Mouse (Mus musculus) retina, postnatal 7 days (tissue): ENCODE measurements around the gene Tmem253.

Experiments
- DNase-seq: peaks from one replicate; pipeline ENCODE4 v3.0.0-alpha.2; 2012; ENCODE audit warnings: low read depth, low spot score

The Tmem253 gene

GRCm38 (mm10) chr14:52015445-52016100 lies at the start of gene Tmem253:
Gene Tmem253, plus strand, starts transcription at chr14:52015658.
- no peak for DNase-seq

GRCm38 (mm10) chr14:51967400-51967799 lies 48.1 kb upstream of the Tmem253 start:
- no peak for DNase-seq

DNA sequence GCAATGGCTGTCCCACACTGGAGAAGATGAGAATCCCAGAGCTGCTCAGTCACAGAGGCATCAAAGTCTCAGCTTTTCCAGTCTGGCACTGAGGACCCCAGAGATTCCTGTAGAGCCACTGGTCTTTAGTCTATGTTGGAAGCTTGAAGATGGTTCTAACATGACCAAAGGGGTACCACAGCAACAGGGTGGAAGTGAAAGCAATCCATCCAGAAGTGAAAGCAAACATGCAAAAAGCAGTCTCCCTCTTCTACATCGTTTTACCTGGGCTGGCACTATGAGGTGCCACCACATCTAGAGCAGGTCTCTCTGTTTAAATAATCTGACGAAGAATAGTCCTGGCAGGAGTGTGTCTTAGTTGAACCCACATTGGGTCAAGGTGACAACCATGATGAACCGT lies 36.2 kb upstream of the Tmem253 start:
- DNase-seq: no peak

DNA sequence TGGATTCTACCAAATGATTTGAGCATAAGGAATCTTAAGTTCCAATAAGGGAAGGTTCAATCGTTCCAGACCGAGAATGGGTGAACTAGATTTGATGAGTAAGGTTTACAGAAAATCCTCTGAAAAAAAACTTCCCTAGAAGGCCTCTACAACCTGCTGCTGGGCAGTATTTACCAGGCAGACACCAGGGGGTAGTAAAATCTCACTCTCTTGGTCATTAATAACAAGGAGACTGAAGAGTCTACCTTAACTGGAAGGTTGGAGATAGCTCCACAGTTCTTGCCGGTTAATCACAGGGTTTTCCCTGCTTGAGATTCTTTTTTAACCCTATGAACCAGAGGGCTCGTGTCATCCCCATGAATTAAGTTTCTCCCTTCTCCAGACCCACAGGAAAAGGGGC lies 32.2 kb upstream of the Tmem253 start:
- DNase-seq: no peak

DNA sequence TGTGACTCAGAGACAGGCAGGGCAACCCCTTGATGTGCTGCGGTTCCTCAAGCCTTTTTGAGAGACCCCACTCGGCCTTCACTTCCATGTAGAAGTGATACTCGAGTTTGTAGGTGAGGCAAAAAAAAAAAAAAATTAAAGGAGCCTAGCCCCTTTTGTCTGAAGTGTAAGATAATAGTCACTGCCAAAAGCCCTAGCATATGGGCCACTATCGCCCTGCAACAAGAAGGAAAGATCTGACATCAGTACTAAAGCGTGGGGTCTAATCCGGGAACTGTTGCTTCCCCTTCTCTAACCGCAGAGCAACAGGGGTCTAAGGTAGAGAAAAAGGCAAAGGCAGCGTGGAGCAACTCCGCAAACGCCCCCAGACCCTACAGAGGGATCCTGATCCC lies 31.6 kb upstream of the Tmem253 start:
- no peak for DNase-seq

GRCm38 (mm10) chr14:51984247-51985231 lies 30.9 kb upstream of the Tmem253 start, which contains the start of gene Arhgef40:
Gene Arhgef40, plus strand, starts transcription at chr14:51984719.
- peak; percentile 35 for DNase-seq

GRCm38 (mm10) chr14:51985301-51986152 lies 29.9 kb upstream of the Tmem253 start:
- DNase-seq: no peak

GRCm38 (mm10) chr14:51986153-51986505 lies 29.3 kb upstream of the Tmem253 start:
- no peak for DNase-seq

DNA sequence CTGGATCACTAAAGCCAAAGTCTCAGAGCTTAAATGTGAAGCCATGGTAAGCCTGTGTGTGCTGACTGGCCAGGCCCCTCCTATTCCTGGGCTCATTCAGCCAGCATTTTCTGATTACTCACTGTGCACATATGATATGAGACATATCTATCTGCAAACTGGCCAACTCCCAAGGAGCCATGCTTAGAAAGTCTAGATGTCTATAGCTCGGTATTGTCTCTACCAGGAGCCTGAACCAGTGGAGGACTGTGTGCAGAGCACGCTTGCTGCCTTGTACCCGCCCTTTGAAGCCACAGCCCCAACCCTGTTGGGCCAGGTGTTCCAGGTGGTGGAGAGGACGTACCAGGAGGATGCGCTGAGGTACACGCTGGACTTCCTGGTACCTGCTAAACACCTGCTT lies 28.3 kb upstream of the Tmem253 start:
- DNase-seq: no peak

DNA sequence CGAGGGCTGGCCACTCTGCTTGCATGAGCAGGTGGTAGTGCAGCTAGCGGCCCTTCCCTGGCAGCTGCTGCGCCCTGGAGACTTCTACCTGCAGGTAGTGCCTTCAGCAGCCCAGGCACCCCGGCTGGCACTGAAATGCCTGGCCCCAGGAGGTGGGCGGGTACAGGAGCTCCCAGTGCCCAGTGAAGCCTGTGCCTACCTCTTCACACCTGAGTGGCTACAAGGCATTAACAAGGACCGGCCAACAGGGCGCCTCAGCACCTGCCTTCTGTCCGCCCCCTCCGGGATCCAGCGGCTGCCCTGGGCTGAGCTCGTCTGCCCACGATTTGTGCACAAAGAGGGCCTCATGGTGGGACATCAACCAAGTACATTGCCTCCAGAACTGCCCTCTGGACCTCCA lies 26.7 kb upstream of the Tmem253 start:
- no peak for DNase-seq

GRCm38 (mm10) chr14:51989461-51989970 lies 25.9 kb upstream of the Tmem253 start:
- DNase-seq: no peak

- no peak for DNase-seq
Measured at GRCm38 (mm10) chr14:51994453-51994852, 21.0 kb upstream of the Tmem253 start.

DNA sequence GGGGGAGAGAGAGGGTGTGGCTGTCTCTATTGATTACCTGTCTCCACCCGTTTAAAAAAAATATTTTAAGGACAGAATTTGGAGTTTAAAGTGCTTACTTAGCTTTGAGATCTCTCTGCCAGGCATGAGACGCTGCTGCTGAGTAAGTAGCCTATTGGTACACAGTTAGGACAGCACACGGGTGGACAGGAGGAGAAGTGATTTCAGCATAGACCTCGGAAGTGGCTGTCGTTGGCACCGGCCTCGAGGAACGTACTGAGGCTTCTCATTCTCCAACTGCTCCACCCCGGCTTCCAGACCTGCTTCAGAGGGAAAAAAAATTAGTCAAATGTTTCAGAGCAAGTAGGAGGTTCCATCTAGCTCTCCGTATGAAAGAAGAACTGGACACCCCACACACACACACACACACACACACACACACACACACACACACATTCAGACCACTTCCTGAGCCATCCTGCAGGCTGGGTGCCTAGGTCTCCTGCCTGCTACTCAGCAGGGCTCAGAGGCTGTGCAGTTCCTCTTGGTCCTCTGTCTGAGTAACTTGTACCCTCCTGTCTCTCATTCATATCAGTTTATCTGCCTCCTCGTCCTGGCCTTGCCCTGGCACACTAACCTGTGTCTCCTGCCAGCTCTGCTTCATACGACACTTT lies 20.1 kb upstream of the Tmem253 start:
- DNase-seq: no peak

- no peak for DNase-seq
Measured at GRCm38 (mm10) chr14:51996231-51996841, 19.1 kb upstream of the Tmem253 start.

GRCm38 (mm10) chr14:51996866-51997265 lies 18.6 kb upstream of the Tmem253 start:
- DNase-seq: no peak

- DNase-seq: no peak
Measured at GRCm38 (mm10) chr14:51997483-51997882, 18.0 kb upstream of the Tmem253 start.

GRCm38 (mm10) chr14:52003981-52004495 lies 11.4 kb upstream of the Tmem253 start:
- no peak for DNase-seq

DNA sequence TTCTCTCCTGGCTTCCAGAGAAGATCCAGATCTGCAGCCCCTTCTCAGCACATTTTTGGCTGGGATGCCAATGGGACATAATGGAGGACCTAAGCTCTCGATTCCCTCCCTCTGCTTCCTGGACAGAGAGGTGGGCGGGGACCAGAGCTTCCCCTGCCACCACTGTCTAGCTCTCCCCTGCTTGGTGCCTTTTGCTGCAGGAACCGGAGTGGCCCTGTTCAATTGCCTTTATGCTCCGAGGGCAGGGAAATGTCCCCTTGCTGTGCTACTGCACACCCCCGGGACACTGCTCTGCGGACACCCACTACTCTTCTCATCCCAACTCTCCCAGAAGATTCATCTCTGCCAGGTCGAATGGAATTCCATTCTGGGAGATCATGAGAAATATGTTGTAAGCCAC lies 10.3 kb upstream of the Tmem253 start:
- DNase-seq: no peak

- no peak for DNase-seq
Measured at GRCm38 (mm10) chr14:52005616-52006015, 9.8 kb upstream of the Tmem253 start.

- DNase-seq: no peak
Measured at GRCm38 (mm10) chr14:52006241-52006640, 9.2 kb upstream of the Tmem253 start.
